7 mouse cellular contexts compared by ENCODE assay signal in genomic region chr10:52704101-52705051, GRCm38 (mm10). TPM values are rescaled to one million over a fixed set of nuclear protein-coding genes. Genes with fewer than 3 reads are reported as not detected.
A peak's percentile ranks its signal among the peaks of the same experiment; 100 is the strongest.
DNase-seq lines count a peak whose midpoint lies in the region; ATAC-seq and TF ChIP-seq lines count a peak whose summit lies in the region.

No protein-coding gene starts in this region.

- DNase-seq in MEL (ENCODE audit: low read depth, low spot score), result peak; percentile 1
- peak; percentile 25 for DNase-seq in adrenal gland, postnatal 10 days
- peak; percentile 52 for DNase-seq in hindbrain, embryonic 10.5 days (ENCODE audit: low spot score)
- DNase-seq in left cerebral cortex, adult 2 months (ENCODE audit: extremely low spot score in 1 of 2, low spot score in 2 of 2), result peak; percentile 50 to 51
- peak; percentile 88 for DNase-seq in midbrain, embryonic 14.5 days
- no peak for DNase-seq in spleen, postnatal 36 days (ENCODE audit: low spot score in 2 of 2)

- H3K9me3 ChIP-seq in MEL (replicated peaks; ENCODE audit: insufficient read depth, low read length), result no peaks in the 10 kb centered on the region
- H3K9me3 ChIP-seq in embryonic facial prominence, embryonic 15.5 days (replicated peaks), result no peaks in the 10 kb centered on the region
- H3K9me3 ChIP-seq in hindbrain, embryonic 10.5 days, result 0 out of 2 replicates have a peak, but pooled peaks cover 2% of the 10 kb centered on the region
- no peaks in the 10 kb centered on the region for H3K9me3 ChIP-seq in midbrain, embryonic 14.5 days (ENCODE audit: control insufficient read depth, low read length)

- H3K4me2 ChIP-seq in embryonic facial prominence, embryonic 15.5 days (replicated peaks), result peak overlapping the region; percentile 83
- H3K4me2 ChIP-seq in midbrain, embryonic 14.5 days (ENCODE audit: low read length), result peak overlapping the region; percentile 85

- H3K27me3 ChIP-seq in MEL (ENCODE audit: control insufficient read depth in 1 of 2, insufficient read depth in 2 of 2, low read length in 2 of 2), result no peaks in the 10 kb centered on the region
- H3K27me3 ChIP-seq in embryonic facial prominence, embryonic 15.5 days, result no peaks in the 10 kb centered on the region
- peaks cover 3% of the 10 kb centered on the region; the same call in 1 of the 2 replicates for H3K27me3 ChIP-seq in hindbrain, embryonic 10.5 days (ENCODE audit: insufficient read depth, poor library complexity, severe bottlenecking)
- H3K27me3 ChIP-seq in midbrain, embryonic 14.5 days (ENCODE audit: control insufficient read depth, insufficient read depth, low read length), result no peaks in the 10 kb centered on the region

- no peak for TF ChIP-seq EP300 in MEL (IDR thresholded peaks at IDR 0.05; ENCODE audit: low read depth in 1 of 2, low read length in 2 of 2)

- H3K4me1 ChIP-seq in MEL (ENCODE audit: control insufficient read depth in 1 of 2, insufficient read depth in 2 of 2, low read length in 2 of 2), result no peaks in the 10 kb centered on the region
- H3K4me1 ChIP-seq in embryonic facial prominence, embryonic 15.5 days, result peaks cover 11% of the 10 kb centered on the region
- H3K4me1 ChIP-seq in hindbrain, embryonic 10.5 days (replicated peaks), result peaks cover 19% of the 10 kb centered on the region
- H3K4me1 ChIP-seq in midbrain, embryonic 14.5 days (ENCODE audit: control insufficient read depth, insufficient read depth, low read length), result peaks cover 10% of the 10 kb centered on the region; the same call in 1 of the 2 replicates

- no peaks in the 10 kb centered on the region for H3K79me2 ChIP-seq in MEL (ENCODE audit: control insufficient read depth, insufficient read depth, low read length, poor library complexity)

- no peak overlapping the region for H3K27ac ChIP-seq in MEL (ENCODE audit: control insufficient read depth, low read depth, low read length)
- peak overlapping the region; percentile 55 for H3K27ac ChIP-seq in embryonic facial prominence, embryonic 15.5 days (replicated peaks)
- peak overlapping the region; percentile 91 for H3K27ac ChIP-seq in hindbrain, embryonic 10.5 days
- peak overlapping the region; percentile 88 for H3K27ac ChIP-seq in left cerebral cortex, adult 2 months
- peak overlapping the region; percentile 93 for H3K27ac ChIP-seq in midbrain, embryonic 14.5 days (replicated peaks; ENCODE audit: low read depth, low read length)

- 2% methylated on average over 31 of the region's 31 CpGs for WGBS in embryonic facial prominence, embryonic 15.5 days
- 3% methylated on average over 31 of the region's 31 CpGs for WGBS in hindbrain, embryonic 10.5 days
- 1% methylated on average over 31 of the region's 31 CpGs for WGBS in midbrain, embryonic 14.5 days

- no peak for TF ChIP-seq CTCF in MEL (IDR thresholded peaks at IDR 0.05 in 2 of 3, conservative IDR thresholded peaks at IDR 0.05 in 1 of 3; ENCODE audit: control insufficient read depth in 1 of 3, insufficient read depth in 1 of 3, low read depth in 2 of 3, low read length in 3 of 3, poor library complexity in 1 of 3, severe bottlenecking in 1 of 3)
- no peak for TF ChIP-seq CTCF in left cerebral cortex, adult 2 months (IDR thresholded peaks at IDR 0.05)

- no peak overlapping the region for H3K9ac ChIP-seq in MEL (ENCODE audit: control insufficient read depth, low read depth, low read length, poor library complexity, severe bottlenecking)
- H3K9ac ChIP-seq in embryonic facial prominence, embryonic 15.5 days, result no peak overlapping the region
- H3K9ac ChIP-seq in midbrain, embryonic 14.5 days (replicated peaks; ENCODE audit: low read length), result peak overlapping the region; percentile 80

- intact Hi-C loops in left cerebral cortex, adult 2 months (cut with DNase I), result no loop called here

- TF ChIP-seq RAD21 in MEL (IDR thresholded peaks at IDR 0.05; ENCODE audit: low read depth, low read length), result no peak

- TF ChIP-seq POLR2A in MEL (IDR thresholded peaks at IDR 0.05; ENCODE audit: control insufficient read depth in 1 of 2, insufficient read depth in 1 of 2, low read depth in 1 of 2, low read length in 2 of 2, poor library complexity in 1 of 2), result no peak

- no peaks in the 10 kb centered on the region for H3K36me3 ChIP-seq in MEL (ENCODE audit: control insufficient read depth in 1 of 2, insufficient read depth in 2 of 2, low read length in 2 of 2)
- no peaks in the 10 kb centered on the region for H3K36me3 ChIP-seq in embryonic facial prominence, embryonic 15.5 days
- no peaks in the 10 kb centered on the region for H3K36me3 ChIP-seq in hindbrain, embryonic 10.5 days
- H3K36me3 ChIP-seq in midbrain, embryonic 14.5 days (ENCODE audit: control insufficient read depth, insufficient read depth, low read length), result no peaks in the 10 kb centered on the region

- no peak overlapping the region for H3K4me3 ChIP-seq in MEL (ENCODE audit: control insufficient read depth in 1 of 2, insufficient read depth in 1 of 2, low read depth in 2 of 2, low read length in 2 of 2)
- H3K4me3 ChIP-seq in embryonic facial prominence, embryonic 15.5 days (replicated peaks), result peak overlapping the region; percentile 41
- H3K4me3 ChIP-seq in hindbrain, embryonic 10.5 days, result peak overlapping the region; percentile 61
- peak overlapping the region; percentile 52 for H3K4me3 ChIP-seq in left cerebral cortex, adult 2 months
- peak overlapping the region; percentile 48 for H3K4me3 ChIP-seq in midbrain, embryonic 14.5 days (replicated peaks; ENCODE audit: low read depth, low read length)

- peak; percentile 86 for ATAC-seq in embryonic facial prominence, embryonic 15.5 days (ENCODE audit: insufficient number of reproducible peaks, low FRiP score, low TSS enrichment, low read depth)
- peak; percentile 88 for ATAC-seq in midbrain, embryonic 14.5 days (ENCODE audit: low FRiP score, low TSS enrichment)

TF ChIP-seq in MEL, 35 proteins besides CTCF, POLR2A, EP300 and RAD21:
- TF ChIP-seq MAX (IDR thresholded peaks at IDR 0.05; ENCODE audit: low read length) (no peak), JUND (IDR thresholded peaks at IDR 0.05; ENCODE audit: low read depth, low read length) (no peak), HCFC1 (IDR thresholded peaks at IDR 0.05; ENCODE audit: low read depth, low read length) (no peak), MEF2A (IDR thresholded peaks at IDR 0.05; ENCODE audit: extremely low read depth, insufficient replicate concordance, low read depth, low read length, poor library complexity, severe bottlenecking) (no peak), ZMIZ1 (IDR thresholded peaks at IDR 0.05; ENCODE audit: low read depth, low read length) (no peak), ZC3H11A (IDR thresholded peaks at IDR 0.05; ENCODE audit: low read depth, low read length) (no peak), SMC3 (IDR thresholded peaks at IDR 0.05; ENCODE audit: low read depth, low read length) (no peak), BHLHE40 (IDR thresholded peaks at IDR 0.05; ENCODE audit: borderline replicate concordance, low read depth, low read length) (no peak), SIN3A (IDR thresholded peaks at IDR 0.05; ENCODE audit: low read length) (no peak), CHD1 (IDR thresholded peaks at IDR 0.05; ENCODE audit: low read depth, low read length) (no peak), NELFE (IDR thresholded peaks at IDR 0.05; ENCODE audit: low read depth, low read length) (no peak), MXI1 (IDR thresholded peaks at IDR 0.05; ENCODE audit: low read depth, low read length) (no peak)

RNA-seq across cellular contexts. Expression of gene Slc35f1, which starts 14.0 kb away (rescaled TPM):
- not detected in 2 replicates for total RNA-seq in MEL (2012; rRNA removed)
- not detected for polyA plus RNA-seq in MEL (2012; ENCODE audit: insufficient read depth in 1 of 2, insufficient read length in 2 of 2, low read depth in 1 of 2, low replicate concordance in 2 of 2, missing spikeins in 1 of 2)
- total RNA-seq in adrenal gland, postnatal 10 days (2021), result 1 to 10 TPM; 1.6 to 2.2 TPM
- polyA plus RNA-seq in embryonic facial prominence, embryonic 15.5 days (2015; fragmentation: Nextera tagmentation; extraction: Ambion mirVana), result 4.0 TPM in 2 replicates
- polyA plus RNA-seq in hindbrain, embryonic 10.5 days (2016; fragmentation: Nextera tagmentation; extraction: Ambion mirVana), result 8.4 and 12.6 TPM in 2 replicates
- 10 to 100 TPM; 46.3 to 46.6 TPM for total RNA-seq in left cerebral cortex, adult 2 months (2021)
- 35.6 and 43.0 TPM in 2 replicates for polyA plus RNA-seq in midbrain, embryonic 14.5 days (2014; fragmentation: Nextera tagmentation; extraction: Ambion mirVana)

Comparison
In these comparisons a context has a peak if more than half of its experiments do, and no peak if none do; other contexts are left out.
1. DNase-seq: peak in MEL (single experiment), adrenal gland, postnatal 10 days (single experiment), hindbrain, embryonic 10.5 days (single experiment), left cerebral cortex, adult 2 months (2 of 2) and midbrain, embryonic 14.5 days (single experiment); none in spleen, postnatal 36 days (0 of 2).
2. H3K4me3 ChIP-seq: peak in embryonic facial prominence, embryonic 15.5 days (single experiment), hindbrain, embryonic 10.5 days (single experiment), left cerebral cortex, adult 2 months (single experiment) and midbrain, embryonic 14.5 days (single experiment); none in MEL (0 of 2).